Mouse (Mus musculus) CD4-positive, CD25-positive, alpha-beta regulatory T cell, adult 4 months (primary cell): ENCODE data around the gene Dglucy. TPM values are rescaled to one million over a fixed set of nuclear protein-coding genes. Genes with fewer than 3 reads are reported as not detected.

Source experiments
- ATAC-seq: one replicate; pipeline ENCODE4 v1.8.0; 2017
- polyA plus RNA-seq, 2 experiments: library from polyadenylated mRNA; unstranded; fragments of 100-300 nt; shearing (Covaris generic); gene quantifications; one replicate each; pipeline ENCODE4 v1.2.1; 2017

The Dglucy gene
- polyA plus RNA-seq, 2 experiments from 2014 or later = 13.1 to 17.1 TPM

GRCm38 (mm10) chr12:100887801-100888258 lies 109.0 kb downstream of the Dglucy start:
- ATAC-seq = peak; percentile 69

GRCm38 (mm10) chr12:100890548-100890947 lies 111.7 kb downstream of the Dglucy start:
- ATAC-seq = peak; percentile 32

- ATAC-seq = peak; percentile 77
Observed at GRCm38 (mm10) chr12:100895504-100895903, 116.6 kb downstream of the Dglucy start.

- ATAC-seq = no peak
Observed at GRCm38 (mm10) chr12:100896661-100897060, 117.8 kb downstream of the Dglucy start.

GRCm38 (mm10) chr12:100897736-100898650 lies 119.1 kb downstream of the Dglucy start:
- ATAC-seq = no peak

GRCm38 (mm10) chr12:100899111-100899640 lies 120.3 kb downstream of the Dglucy start:
- no peak for ATAC-seq

- ATAC-seq = no peak
Observed at GRCm38 (mm10) chr12:100900901-100901300, 122.0 kb downstream of the Dglucy start.

GRCm38 (mm10) chr12:100901386-100901785 lies 122.5 kb downstream of the Dglucy start:
- ATAC-seq = peak; percentile 21

- ATAC-seq = peak; percentile 85
Observed at GRCm38 (mm10) chr12:100903761-100904160, 124.9 kb downstream of the Dglucy start.

GRCm38 (mm10) chr12:100906861-100907260 lies 128.0 kb downstream of the Dglucy start:
- ATAC-seq = peak; percentile 18

GRCm38 (mm10) chr12:100907598-100908297 lies 128.9 kb downstream of the Dglucy start, which contains the start of gene Gpr68:
Gene Gpr68, minus strand, starts transcription at chr12:100908198.
- no peak for ATAC-seq

GRCm38 (mm10) chr12:100908298-100909034 lies 129.6 kb downstream of the Dglucy start:
- ATAC-seq = no peak

- no peak for ATAC-seq
Observed at GRCm38 (mm10) chr12:100909765-100910164, 130.9 kb downstream of the Dglucy start.

- no peak for ATAC-seq
Observed at GRCm38 (mm10) chr12:100910731-100911130, 131.9 kb downstream of the Dglucy start.

GRCm38 (mm10) chr12:100924646-100925339 lies 145.9 kb downstream of the Dglucy start:
- ATAC-seq = no peak

- peak; percentile 77 for ATAC-seq
Observed at GRCm38 (mm10) chr12:100925644-100926619, 147.1 kb downstream of the Dglucy start.

GRCm38 (mm10) chr12:100928286-100928685 lies 149.4 kb downstream of the Dglucy start:
- no peak for ATAC-seq

GRCm38 (mm10) chr12:100931653-100932052 lies 152.8 kb downstream of the Dglucy start:
- no peak for ATAC-seq

- no peak for ATAC-seq
Observed at GRCm38 (mm10) chr12:100934796-100935195, 155.9 kb downstream of the Dglucy start.

- ATAC-seq = peak; percentile 83
Observed at GRCm38 (mm10) chr12:100936116-100936515, 157.3 kb downstream of the Dglucy start.
